Mouse (Mus musculus): Measurements from ENCODE around the gene Fbxo27.

DNA sequence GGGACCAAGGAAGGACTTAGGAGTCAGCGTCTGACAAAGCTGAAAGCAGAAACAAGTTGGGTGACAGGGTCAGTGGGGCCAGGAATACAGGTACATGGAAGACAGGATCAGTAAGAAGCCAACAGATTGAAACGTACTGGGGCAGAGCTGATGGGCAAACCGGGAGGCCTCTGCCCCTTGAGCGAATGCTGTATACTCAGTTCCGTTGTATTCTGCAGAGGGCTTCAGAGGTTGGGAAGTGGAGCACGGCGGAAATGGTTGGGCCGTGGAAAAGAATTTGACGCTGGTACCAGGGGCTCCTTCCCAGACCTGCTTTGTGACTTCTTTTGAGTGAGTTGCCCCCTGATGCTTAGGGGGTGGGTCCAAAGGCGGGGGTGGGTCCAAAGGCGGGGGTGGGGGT lies 40.6 kb downstream of the Fbxo27 start:
- TF ChIP-seq CTCF (IDR thresholded peaks at IDR 0.05): no peak
- no peak for TF ChIP-seq EP300 (IDR thresholded peaks at IDR 0.05; ENCODE audit: insufficient read depth, low read depth, low read length)

All from heart, adult 2 months (tissue).